Mouse (Mus musculus): ENCODE data around the gene Car12.

- TF ChIP-seq CTCF (IDR thresholded peaks at IDR 0.05; ENCODE audit: borderline replicate concordance, insufficient read depth, low read depth, low read length) (no peak), POLR2A (IDR thresholded peaks at IDR 0.05; ENCODE audit: borderline replicate concordance, insufficient read depth, low read length) (no peak)
Measured at GRCm38 (mm10) chr9:66667868-66668267, 45.6 kb upstream of the Car12 start.

Data from cerebellum, adult 2 months (tissue).